Mouse (Mus musculus) bone marrow macrophage, adult 2 months (primary cell): ENCODE data around the gene Phospho1. TPM values are rescaled to one million over a fixed set of nuclear protein-coding genes. Genes with fewer than 3 reads are reported as not detected.
A peak's percentile ranks its signal among the peaks of the same experiment; 100 is the strongest.

Source experiments
- H3K27ac ChIP-seq: 2 replicates; pipeline ENCODE4 v1.5.1; 2012; ENCODE audit warnings: low read depth, low read length; ENCODE audit not compliant: insufficient read depth
- H3K4me1 ChIP-seq: 2 replicates; pipeline ENCODE4 v1.6.1; 2012; ENCODE audit warnings: low read length; ENCODE audit not compliant: control insufficient read depth, insufficient read depth
- H3K4me3 ChIP-seq: 2 replicates; pipeline ENCODE4 v1.5.1; 2012; ENCODE audit warnings: mild to moderate bottlenecking, low read length, moderate library complexity; ENCODE audit not compliant: insufficient read depth
- CTCF ChIP-seq: IDR thresholded peaks from 2 replicates; pipeline ENCODE4 v1.5.1; 2012; ENCODE audit warnings: low read depth, mild to moderate bottlenecking, low read length, moderate library complexity
- POLR2A ChIP-seq: IDR thresholded peaks from 2 replicates; pipeline ENCODE4 v1.6.1; 2012; ENCODE audit warnings: mild to moderate bottlenecking, low read depth, low read length, borderline replicate concordance
- polyA plus RNA-seq: library from polyadenylated mRNA; stranded (reverse); fragments of >200 nt; gene quantifications from 2 replicates; pipeline ENCODE4 v1.2.4, GENCODE M21; 2012; ENCODE audit not compliant: missing spikeins, insufficient read depth, insufficient read length

Phospho1 gene
- polyA plus RNA-seq, 1 experiment, result 7.4 TPM

DNA sequence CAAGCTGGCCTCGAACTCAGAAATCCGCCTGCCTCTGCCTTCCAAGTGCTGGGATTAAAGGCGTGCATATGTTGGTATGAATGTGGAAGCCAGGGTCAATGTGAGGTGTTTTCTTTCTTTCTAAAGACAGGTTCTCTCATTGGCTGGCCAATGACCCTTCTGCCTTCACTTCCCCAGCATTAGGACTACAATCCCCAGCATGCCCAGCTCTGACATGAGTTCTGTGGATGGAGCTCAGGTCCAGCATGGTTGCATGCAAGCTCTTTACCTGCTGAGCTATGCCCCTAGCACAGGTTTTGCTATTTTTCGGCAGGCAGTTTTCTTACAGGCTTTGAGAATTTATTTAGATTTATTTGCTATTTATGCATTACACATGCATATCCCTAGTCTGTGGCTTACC, 33.0 kb downstream of the Phospho1 start:
- Histone ChIP-seq H3K4me1 (peaks cover 16% of the 10 kb centered on the region), H3K4me3 (no peak overlapping the region), H3K27ac (no peak overlapping the region)
- TF ChIP-seq POLR2A, result no peak
- TF ChIP-seq CTCF, result no peak

DNA sequence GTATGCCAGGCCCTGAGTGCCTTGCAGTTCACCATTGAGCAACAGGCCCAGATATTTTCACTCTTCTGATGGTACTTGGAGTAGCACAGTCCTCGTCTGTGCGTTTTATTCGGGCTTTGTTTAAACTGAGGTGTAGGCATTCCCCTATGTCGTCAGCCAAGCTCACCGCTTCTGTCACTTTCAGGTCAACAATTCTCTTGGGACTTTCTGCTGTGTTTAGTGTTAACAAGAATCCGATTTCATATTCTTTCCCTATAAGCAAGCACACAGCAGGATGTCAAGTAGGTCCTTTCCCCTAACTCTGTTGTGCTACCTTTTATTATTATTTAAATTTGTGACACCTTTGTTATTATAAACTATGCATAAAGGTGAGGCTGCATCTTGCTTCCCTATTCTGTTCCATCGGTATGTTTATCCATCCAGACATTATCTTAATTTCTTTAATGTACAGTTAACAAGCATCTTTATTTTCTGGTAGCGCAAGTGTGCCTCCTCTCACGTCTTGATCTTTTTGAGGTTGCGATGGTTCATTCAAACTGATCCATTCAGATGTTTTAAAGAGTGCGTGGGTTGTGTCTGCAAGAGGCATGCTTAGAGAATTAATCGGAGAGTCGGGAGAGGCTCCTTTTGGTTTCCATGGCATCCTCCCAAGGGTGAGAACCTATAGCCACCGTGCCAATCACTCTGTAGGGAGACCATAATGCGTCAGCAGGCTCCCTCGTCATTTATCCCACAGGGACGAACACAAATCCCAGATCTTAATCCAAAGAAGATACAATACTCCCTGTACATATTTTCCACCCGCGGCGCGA, 33.6 kb downstream of the Phospho1 start:
- H3K27ac ChIP-seq, result peak overlapping the region; percentile 61
- H3K4me1 ChIP-seq, result peaks cover 15% of the 10 kb centered on the region
- H3K4me3 ChIP-seq, result peak overlapping the region; percentile 72
- TF ChIP-seq POLR2A, result no peak
- no peak for TF ChIP-seq CTCF

DNA sequence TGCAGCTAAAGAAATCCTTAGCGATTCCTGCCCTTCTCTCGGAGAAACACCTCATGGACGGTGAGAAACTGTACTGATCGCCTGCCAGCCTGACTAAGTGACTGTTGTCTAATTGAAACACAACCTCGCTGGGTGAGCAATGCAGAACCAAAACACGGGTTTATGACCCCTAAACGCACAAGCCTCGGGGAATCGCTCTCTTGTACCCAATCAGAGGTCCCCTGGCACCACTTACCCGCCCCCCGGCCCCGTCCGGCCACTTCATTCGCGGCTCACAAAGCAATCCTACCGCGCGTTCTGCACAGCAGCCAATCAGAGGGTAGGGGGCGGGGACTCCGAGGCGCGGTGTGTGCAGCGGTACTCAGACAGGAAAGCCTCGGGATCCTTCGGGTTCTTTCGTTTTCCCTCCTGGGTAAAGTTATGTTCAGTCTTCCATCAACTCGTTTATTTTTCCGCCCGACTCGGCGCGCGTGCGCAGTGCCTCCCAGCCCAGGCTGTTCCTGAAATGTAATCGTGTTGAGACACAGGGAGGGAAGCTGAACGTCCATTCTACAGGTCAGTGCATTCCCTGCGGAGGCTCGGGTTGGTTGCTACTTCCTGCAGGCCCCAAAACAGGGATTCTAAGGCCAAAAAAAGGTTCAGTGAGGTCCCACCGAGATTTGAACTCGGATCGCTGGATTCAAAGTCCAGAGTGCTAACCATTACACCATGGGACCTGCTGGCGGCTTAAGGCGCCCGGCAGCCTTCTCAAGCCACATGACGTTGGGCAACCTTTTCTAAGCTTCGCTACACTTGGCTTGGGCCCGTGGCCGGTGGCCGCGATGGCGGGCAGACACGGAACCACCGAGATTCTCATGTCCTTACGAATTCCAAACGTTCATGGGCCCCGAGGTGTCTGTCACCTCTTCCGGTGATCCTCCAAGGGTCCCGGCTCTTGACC, 34.5 kb downstream of the Phospho1 start:
- TF ChIP-seq POLR2A (0 out of 2 replicates have a peak, but pooled peaks have one; percentile 55), CTCF (no peak)
- peak overlapping the region; percentile 72 for H3K4me3 ChIP-seq
- peak overlapping the region; percentile 80 for H3K27ac ChIP-seq
- peaks cover 12% of the 10 kb centered on the region for H3K4me1 ChIP-seq

DNA sequence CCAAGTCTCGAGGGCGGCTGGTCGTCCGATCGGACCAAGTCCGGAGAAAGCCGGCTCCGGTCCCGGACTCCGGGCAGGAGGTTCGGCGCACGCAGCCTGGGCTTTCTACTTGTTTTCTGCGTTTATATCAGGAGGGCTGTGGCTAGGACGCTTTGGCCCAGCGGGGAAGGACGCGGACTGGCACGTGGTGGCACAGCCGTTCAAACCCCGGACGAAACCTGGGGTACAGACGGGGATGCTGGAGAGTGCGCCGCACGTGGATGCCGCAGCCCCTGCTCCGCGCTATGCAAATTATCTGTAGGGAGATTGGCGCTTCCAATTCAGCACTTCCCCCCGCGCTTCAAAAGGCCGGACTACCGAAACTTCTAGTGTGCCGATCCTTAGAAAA, 35.2 kb downstream of the Phospho1 start:
- peaks cover 12% of the 10 kb centered on the region for H3K4me1 ChIP-seq
- TF ChIP-seq POLR2A, result no peak
- peak overlapping the region; percentile 80 for H3K27ac ChIP-seq
- peak overlapping the region; percentile 72 for H3K4me3 ChIP-seq

DNA sequence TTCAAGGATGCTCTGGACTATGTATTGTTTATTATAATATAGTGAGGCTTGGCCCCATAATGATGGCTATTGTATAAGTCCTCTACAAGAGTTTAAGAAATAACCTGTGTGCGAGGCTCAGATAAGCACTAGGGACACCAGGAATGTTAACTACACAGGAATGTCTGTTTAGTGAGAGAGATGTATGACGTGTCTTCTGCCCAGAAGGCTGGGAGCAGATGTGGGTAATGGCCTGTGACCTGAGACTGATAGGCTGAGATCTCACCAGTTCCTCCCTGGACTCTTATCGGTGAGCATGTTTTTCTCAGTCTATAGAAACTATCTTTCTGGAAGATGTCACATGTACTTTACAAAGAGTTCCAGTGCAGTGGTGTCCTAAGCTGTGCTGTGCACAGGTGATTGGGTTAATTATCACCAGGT, 35.8 kb downstream of the Phospho1 start:
- Histone ChIP-seq H3K27ac (peak overlapping the region; percentile 80; the same call in 1 of the 2 replicates), H3K4me1 (peaks cover 12% of the 10 kb centered on the region), H3K4me3 (peak overlapping the region; percentile 72)
- no peak for TF ChIP-seq POLR2A
- no peak for TF ChIP-seq CTCF

DNA sequence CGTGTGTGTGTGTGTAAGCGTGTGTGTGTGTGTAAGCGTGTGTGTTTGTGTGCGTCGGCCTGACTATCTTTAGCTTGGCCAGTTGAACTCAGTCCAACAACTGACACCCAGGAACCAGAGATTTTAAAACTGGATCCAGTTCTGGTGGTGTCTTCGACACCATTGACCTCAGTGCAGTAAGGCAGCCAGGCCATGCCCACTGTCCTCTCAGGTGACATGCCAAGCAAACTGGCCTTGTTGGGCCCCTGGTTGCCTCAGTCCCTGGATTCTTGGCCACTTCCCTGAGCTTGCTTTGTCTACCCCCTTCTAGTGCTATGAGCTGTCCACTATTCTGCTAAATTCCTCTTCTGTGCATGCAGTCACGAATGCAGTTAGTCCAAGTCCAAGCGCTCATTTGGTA, 37.1 kb downstream of the Phospho1 start:
- TF ChIP-seq CTCF (no peak), POLR2A (no peak)
- H3K27ac ChIP-seq, result no peak overlapping the region
- H3K4me1 ChIP-seq, result peaks cover 12% of the 10 kb centered on the region
- no peak overlapping the region for H3K4me3 ChIP-seq

DNA sequence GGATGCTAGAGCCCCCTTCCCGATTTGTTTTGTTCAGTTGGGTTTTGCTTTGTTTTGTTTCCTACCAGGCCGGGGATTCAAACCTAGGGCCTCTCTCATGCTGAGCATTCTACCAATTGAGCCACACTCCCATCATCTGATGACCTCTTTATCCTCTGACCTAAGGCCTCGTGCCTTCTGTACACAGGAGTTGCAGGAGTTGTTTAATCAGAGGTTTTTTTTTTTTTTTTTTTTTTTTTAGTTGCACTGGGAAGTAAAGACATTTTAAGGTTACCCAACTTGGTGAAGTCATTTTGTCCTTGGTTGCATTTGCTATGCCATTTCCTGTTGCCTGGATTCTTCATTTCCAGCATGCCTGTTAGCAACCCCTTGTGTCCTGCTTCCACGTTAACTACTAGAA, 45.1 kb downstream of the Phospho1 start:
- Histone ChIP-seq H3K27ac (peak overlapping the region; percentile 94), H3K4me3 (no peak overlapping the region), H3K4me1 (peaks cover 23% of the 10 kb centered on the region)
- TF ChIP-seq POLR2A, result no peak
- no peak for TF ChIP-seq CTCF

DNA sequence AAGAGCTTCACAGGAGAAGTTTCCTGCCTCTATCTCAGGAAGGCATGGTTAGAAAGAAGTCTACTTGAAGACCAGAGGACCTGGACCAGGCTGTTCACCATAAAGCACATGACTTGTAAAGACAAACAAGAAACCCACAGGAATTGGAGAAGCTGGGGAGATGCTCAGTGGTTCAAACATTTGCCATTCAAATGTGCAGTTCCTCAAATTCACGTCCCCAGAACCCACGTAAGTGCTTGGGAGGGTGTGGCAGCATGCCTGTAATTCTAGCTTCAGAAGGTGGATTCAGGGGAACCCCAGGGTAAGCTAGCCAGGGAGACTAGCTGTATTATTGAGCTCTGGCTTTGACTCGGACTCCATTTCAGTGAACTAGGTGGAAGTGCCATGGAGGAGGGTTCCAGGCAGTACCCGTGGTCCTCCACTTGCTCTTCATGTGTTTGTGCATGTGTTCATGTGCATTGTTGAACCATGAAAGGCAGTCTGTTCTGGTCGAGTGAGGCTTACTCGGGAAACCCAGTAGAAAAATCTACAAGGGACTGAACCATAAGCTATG, 45.7 kb downstream of the Phospho1 start:
- peaks cover 23% of the 10 kb centered on the region for H3K4me1 ChIP-seq
- peak overlapping the region; percentile 94 for H3K27ac ChIP-seq
- no peak for TF ChIP-seq CTCF
- TF ChIP-seq POLR2A, result no peak
- no peak overlapping the region for H3K4me3 ChIP-seq

DNA sequence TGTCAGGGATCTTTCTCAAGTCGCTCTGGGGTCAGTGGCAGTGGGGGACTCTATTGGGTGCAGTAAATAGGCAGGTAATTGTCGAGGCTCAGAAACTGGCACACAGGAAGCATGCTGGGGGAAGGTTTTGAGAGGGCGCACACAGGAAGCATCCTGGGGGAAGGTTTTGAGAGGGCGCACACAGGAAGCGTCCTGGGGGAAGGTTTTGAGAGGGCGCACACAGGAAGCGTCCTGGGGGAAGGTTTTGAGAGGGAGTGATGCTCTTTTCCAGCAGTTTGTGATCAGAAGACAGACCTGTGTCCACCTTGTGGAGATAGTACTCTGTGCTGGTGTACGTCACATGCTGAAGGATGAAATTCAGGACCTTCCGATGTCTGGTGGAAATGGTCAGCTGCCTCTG, 51.5 kb downstream of the Phospho1 start:
- no peak for TF ChIP-seq CTCF
- Histone ChIP-seq H3K4me1 (no peaks in the 10 kb centered on the region; the same call in 1 of the 2 replicates), H3K27ac (no peak overlapping the region), H3K4me3 (no peak overlapping the region)
